Mouse (Mus musculus) limb, embryonic 14.5 days (tissue): Measurements from ENCODE around the gene Itgae. TPM values are rescaled to one million over a fixed set of nuclear protein-coding genes. Genes with fewer than 3 reads are reported as not detected.

Source experiments
- ATAC-seq: fragments of 200-750 bp; cut with Nextera tagmentation; 2 replicates; pipeline ENCODE4 v1.8.0; 2017; ENCODE audit warnings: low read depth, moderate number of reproducible peaks, moderate TSS enrichment; ENCODE audit not compliant: low FRiP score
- DNase-seq: peaks from one replicate; pipeline ENCODE4 v3.0.0-alpha.2; 2015; ENCODE audit warnings: low spot score
- H3K27ac ChIP-seq: fragments of 300-500 bp; sonication (generic); replicated peaks from 2 replicates; pipeline ENCODE4 v1.5.1; 2014; ENCODE audit warnings: low read depth, mild to moderate bottlenecking, low read length, moderate library complexity, mixed read lengths
- H3K27me3 ChIP-seq: fragments of 300-500 bp; sonication (generic); 2 replicates; pipeline ENCODE4 v1.6.1; 2014; ENCODE audit warnings: low read length, mixed read lengths; ENCODE audit not compliant: control insufficient read depth, insufficient read depth
- H3K36me3 ChIP-seq: fragments of 300-500 bp; sonication (generic); 2 replicates; pipeline ENCODE4 v1.6.1; 2014; ENCODE audit warnings: mild to moderate bottlenecking, low read length, moderate library complexity, mixed read lengths; ENCODE audit not compliant: control insufficient read depth, insufficient read depth
- H3K4me1 ChIP-seq: fragments of 300-500 bp; sonication (generic); 2 replicates; pipeline ENCODE4 v1.6.1; 2014; ENCODE audit warnings: antibody characterized with exemption, low read length, mixed read lengths; ENCODE audit not compliant: control insufficient read depth, insufficient read depth
- H3K4me2 ChIP-seq: fragments of 300-500 bp; sonication (generic); replicated peaks from 2 replicates; pipeline ENCODE4 v1.6.1; 2014; ENCODE audit warnings: low read depth, mild to moderate bottlenecking, low read length, moderate library complexity; ENCODE audit not compliant: severe bottlenecking
- H3K4me3 ChIP-seq: fragments of 300-500 bp; sonication (generic); replicated peaks from 2 replicates; pipeline ENCODE4 v1.5.1; 2014; ENCODE audit warnings: low read length
- H3K9ac ChIP-seq: fragments of 300-500 bp; sonication (generic); 2 replicates; pipeline ENCODE4 v1.6.1; 2014; ENCODE audit warnings: mild to moderate bottlenecking, low read depth, low read length, moderate library complexity; ENCODE audit not compliant: severe bottlenecking
- H3K9me3 ChIP-seq: fragments of 300-500 bp; sonication (generic); 2 replicates; pipeline ENCODE4 v1.6.1; 2016; ENCODE audit warnings: low read length; ENCODE audit not compliant: control insufficient read depth
- POLR2A ChIP-seq: fragments of 200-500 bp; IDR thresholded peaks from 2 replicates; pipeline ENCODE4 v1.8.0; 2012; ENCODE audit warnings: inconsistent platforms, mild to moderate bottlenecking, moderate library complexity, borderline replicate concordance; ENCODE audit not compliant: insufficient read depth, insufficient read length; ENCODE audit errors: extremely low read depth
- WGBS: fragments of 180-500 bp; shearing (Covaris S2); extraction: QIAGEN DNeasy Blood & Tissue Kit; methylation state at CpG from one replicate; pipeline ENCODE4 v1.1.7; 2014; 5-methylcytosine and 5-hydroxymethylcytosine counted together
- polyA plus RNA-seq, 2 experiments: library from polyadenylated mRNA; depleted of rRNA in 1 of 2; stranded (reverse) in 1 of 2; unstranded in 1 of 2; fragments of >200 nt; fragmentation: Nextera tagmentation in 1 of 2; extraction: Ambion mirVana in 1 of 2; gene quantifications; 2 replicates each; pipeline versions ENCODE4 v1.2.1 to v1.2.3; 2012 to 2014

Gene Itgae
- polyA plus RNA-seq, 2 experiments, result 0.15 to 0.37 TPM

- ATAC-seq, result no peak
- TF ChIP-seq POLR2A, result no peak
- Histone ChIP-seq H3K27me3 (no peaks in the 10 kb centered on the region), H3K9me3 (no peaks in the 10 kb centered on the region), H3K4me3 (no peak overlapping the region), H3K36me3 (peaks cover 88% of the 10 kb centered on the region), H3K4me1 (no peaks in the 10 kb centered on the region), H3K9ac (no peak overlapping the region), H3K4me2 (no peak overlapping the region), H3K27ac (0 out of 2 replicates have a peak overlapping the region, but pooled peaks have one; percentile 8)
- 79% methylated on average over 4 of the region's 4 CpGs for WGBS
- DNase-seq, result no peak
These were observed 14.1 kb upstream of the Itgae start for GRCm38 (mm10) chr11:73076295-73076694.

GRCm38 (mm10) chr11:73076733-73077132, 13.7 kb upstream of the Itgae start:
- no peak for ATAC-seq
- H3K9me3 ChIP-seq, result no peaks in the 10 kb centered on the region
- no peak for TF ChIP-seq POLR2A
- peaks cover 92% of the 10 kb centered on the region for H3K36me3 ChIP-seq
- 0 out of 2 replicates have a peak overlapping the region, but pooled peaks have one; percentile 8 for H3K27ac ChIP-seq
- H3K27me3 ChIP-seq, result no peaks in the 10 kb centered on the region
- 66% methylated on average over 4 of the region's 4 CpGs for WGBS
- no peak overlapping the region for H3K4me2 ChIP-seq
- no peak overlapping the region for H3K4me3 ChIP-seq
- no peaks in the 10 kb centered on the region for H3K4me1 ChIP-seq
- H3K9ac ChIP-seq, result no peak overlapping the region
- DNase-seq, result peak; percentile 8

GRCm38 (mm10) chr11:73077211-73077720, 13.1 kb upstream of the Itgae start:
- H3K4me2 ChIP-seq, result no peak overlapping the region
- H3K4me1 ChIP-seq, result no peaks in the 10 kb centered on the region
- no peak overlapping the region for H3K9ac ChIP-seq
- H3K9me3 ChIP-seq, result no peaks in the 10 kb centered on the region
- H3K27me3 ChIP-seq, result no peaks in the 10 kb centered on the region
- 87% methylated on average over 6 of the region's 6 CpGs for WGBS
- no peak for ATAC-seq
- no peak for TF ChIP-seq POLR2A
- H3K4me3 ChIP-seq, result no peak overlapping the region
- no peak overlapping the region for H3K27ac ChIP-seq
- DNase-seq, result no peak
- peaks cover 91% of the 10 kb centered on the region for H3K36me3 ChIP-seq

- Histone ChIP-seq H3K4me3 (no peak overlapping the region), H3K4me1 (no peaks in the 10 kb centered on the region), H3K4me2 (no peak overlapping the region), H3K27me3 (no peaks in the 10 kb centered on the region), H3K27ac (no peak overlapping the region), H3K9ac (no peak overlapping the region), H3K9me3 (no peaks in the 10 kb centered on the region), H3K36me3 (peaks cover 86% of the 10 kb centered on the region)
- no peak for ATAC-seq
- WGBS, result 93% methylated on average over 8 of the region's 8 CpGs
- TF ChIP-seq POLR2A, result no peak
- DNase-seq, result no peak
These were observed 11.8 kb upstream of the Itgae start for GRCm38 (mm10) chr11:73078615-73079014.

- ATAC-seq (no peak), DNase-seq (no peak)
- no peak overlapping the region for H3K27ac ChIP-seq
- peaks cover 70% of the 10 kb centered on the region for H3K36me3 ChIP-seq
- peaks cover 14% of the 10 kb centered on the region for H3K4me1 ChIP-seq
- H3K27me3 ChIP-seq, result no peaks in the 10 kb centered on the region
- H3K9ac ChIP-seq, result no peak overlapping the region
- no peak overlapping the region for H3K4me3 ChIP-seq
- 92% methylated on average over 3 of the region's 3 CpGs for WGBS
- TF ChIP-seq POLR2A, result no peak
- H3K4me2 ChIP-seq, result no peak overlapping the region
- no peaks in the 10 kb centered on the region for H3K9me3 ChIP-seq
These were observed 10.1 kb upstream of the Itgae start for GRCm38 (mm10) chr11:73080306-73080705.
